Mouse (Mus musculus): ENCODE measurements around the gene Ndufs5. TPM values are rescaled to one million over a fixed set of nuclear protein-coding genes. Genes with fewer than 3 reads are reported as not detected.

Gene Ndufs5
- 100 to 1,000 TPM; 178 to 208 TPM for total RNA-seq (2021)
- long read RNA-seq, experiment 1, transcript Ndufs5-201 (3 exons, 525 nt) = major isoform, 41 of 45 reads
- long read RNA-seq, experiment 1, partial matches to known transcripts = 0 of 45 reads
- long read RNA-seq, experiment 1, other reads (novel, unspliced or antisense) = 3 of 45 reads
- long read RNA-seq, experiment 2, transcript Ndufs5-201 (3 exons, 525 nt) = major isoform, 100 of 113 reads
- long read RNA-seq, experiment 2, partial matches to known transcripts = 0 of 113 reads
- long read RNA-seq, experiment 2, other reads (novel, unspliced or antisense) = 8 of 113 reads

DNA sequence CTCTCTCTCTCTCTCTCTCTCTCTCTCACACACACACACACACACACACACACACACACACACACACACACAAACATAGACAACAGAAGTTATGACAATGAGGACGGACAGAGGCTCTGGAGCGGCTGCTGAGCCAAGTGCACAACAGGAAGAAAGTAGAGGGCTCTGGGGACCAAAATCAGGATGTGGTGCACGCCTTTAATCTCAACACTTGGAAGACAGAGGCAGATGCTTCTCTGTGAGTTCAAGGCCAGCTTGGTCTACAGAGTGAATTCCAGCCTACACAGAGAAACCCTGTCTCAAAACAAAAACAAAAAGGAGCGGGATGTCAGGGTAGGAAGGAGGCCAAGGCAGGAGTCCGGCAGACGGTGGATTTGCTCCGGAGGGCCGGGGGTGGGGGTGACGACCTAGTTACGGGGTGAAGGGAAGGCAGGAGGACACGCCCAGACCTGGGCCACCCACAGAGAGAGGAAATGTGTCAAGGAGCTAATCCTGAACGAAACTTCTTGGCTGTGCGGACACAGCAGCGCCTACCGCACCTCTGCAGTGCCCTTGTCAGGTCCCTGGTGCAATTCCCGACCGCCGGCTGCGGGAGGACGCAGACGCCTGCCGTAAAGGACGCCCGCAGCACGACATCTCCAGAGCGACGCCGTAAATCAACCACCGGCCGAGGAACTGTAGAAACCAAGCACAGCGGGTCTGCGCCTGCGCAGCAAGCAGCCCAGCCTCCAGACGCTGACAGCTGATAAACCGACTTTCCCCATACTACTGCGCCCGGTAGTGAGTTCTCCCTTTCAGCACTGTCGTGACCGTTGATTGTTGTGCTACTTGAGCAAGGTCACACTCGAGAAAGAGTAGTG is at the start of gene Ndufs5:
Ndufs5 (minus strand) TSS at position 629 of the 860 bp plus-strand sequence.
- peak; percentile 93 to 97 for DNase-seq (ENCODE audit: low spot score in 2 of 2)

- DNase-seq (ENCODE audit: low spot score in 2 of 2) = no peak
Observed at GRCm38 (mm10) chr4:123765071-123765470, 47.1 kb upstream of the Ndufs5 start.

- no peak for DNase-seq (ENCODE audit: low spot score in 2 of 2)
Observed at GRCm38 (mm10) chr4:123758306-123758705, 40.3 kb upstream of the Ndufs5 start.

GRCm38 (mm10) chr4:123750707-123751312 is 32.8 kb upstream of the Ndufs5 start:
- DNase-seq (ENCODE audit: low spot score in 2 of 2) = peak; percentile 25 to 61

DNA sequence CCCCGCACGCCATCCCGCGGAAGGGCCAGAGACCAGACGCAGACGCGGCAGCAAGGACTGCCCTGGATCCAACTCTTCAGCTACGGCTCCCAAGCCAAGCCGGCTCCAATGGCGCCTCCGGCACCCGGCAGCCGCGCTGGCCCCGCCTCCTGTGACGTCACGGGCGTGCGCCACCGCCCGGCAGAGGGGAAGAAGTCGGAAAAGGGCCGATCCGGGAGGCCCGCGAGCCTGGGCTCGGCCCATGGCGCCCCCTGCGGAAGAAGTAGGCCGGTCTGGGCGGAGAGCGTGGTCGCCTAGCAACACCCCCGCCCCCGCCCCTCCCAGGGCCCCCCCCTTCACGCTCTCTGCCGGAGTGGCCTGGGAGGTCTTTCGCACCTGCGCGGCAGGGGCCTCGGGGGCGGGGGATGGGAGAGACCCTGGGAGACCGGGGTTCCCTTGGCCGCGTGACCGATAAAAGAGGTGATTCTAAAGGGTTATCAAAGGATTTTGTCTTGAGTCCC is 32.2 kb upstream of the Ndufs5 start, which contains the start of gene Akirin1:
Akirin1 (minus strand) TSS at position 194 of the 500 bp plus-strand sequence.
- DNase-seq (ENCODE audit: low spot score in 2 of 2) = peak; percentile 96 to 98

GRCm38 (mm10) chr4:123749484-123750130 is 31.6 kb upstream of the Ndufs5 start:
- peak; percentile 21 to 29 for DNase-seq (ENCODE audit: low spot score in 2 of 2)

- no peak for DNase-seq (ENCODE audit: low spot score in 2 of 2)
Observed at GRCm38 (mm10) chr4:123748726-123749415, 30.9 kb upstream of the Ndufs5 start.

- DNase-seq (ENCODE audit: low spot score in 2 of 2) = no peak
Observed at GRCm38 (mm10) chr4:123745221-123745775, 27.3 kb upstream of the Ndufs5 start.

- no peak for DNase-seq (ENCODE audit: low spot score in 2 of 2)
Observed at GRCm38 (mm10) chr4:123742891-123743290, 24.9 kb upstream of the Ndufs5 start.

GRCm38 (mm10) chr4:123738708-123739107 is 20.7 kb upstream of the Ndufs5 start:
- no peak for DNase-seq (ENCODE audit: low spot score in 2 of 2)

DNA sequence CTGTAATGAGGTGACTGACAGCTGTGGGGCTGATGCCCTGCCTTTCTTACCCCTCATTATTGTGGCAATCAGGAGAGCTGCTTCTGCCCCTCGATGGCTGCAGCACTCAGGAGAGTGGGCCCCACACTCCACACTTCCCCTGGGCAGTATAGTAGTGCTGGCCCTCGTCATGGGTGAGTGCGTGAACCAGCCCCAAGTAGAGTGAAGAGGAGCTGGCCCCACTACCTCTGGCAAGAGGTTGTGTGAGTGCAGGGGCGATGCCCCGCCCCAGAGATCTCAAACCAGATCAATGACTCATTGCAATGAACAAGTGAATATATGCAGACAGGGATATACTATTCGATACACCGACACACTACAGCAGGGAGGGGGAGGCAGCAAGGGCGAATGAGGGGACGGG is 15.5 kb upstream of the Ndufs5 start:
- DNase-seq (ENCODE audit: low spot score in 2 of 2) = no peak

GRCm38 (mm10) chr4:123732921-123733320 is 14.9 kb upstream of the Ndufs5 start:
- no peak for DNase-seq (ENCODE audit: low spot score in 2 of 2)

DNA sequence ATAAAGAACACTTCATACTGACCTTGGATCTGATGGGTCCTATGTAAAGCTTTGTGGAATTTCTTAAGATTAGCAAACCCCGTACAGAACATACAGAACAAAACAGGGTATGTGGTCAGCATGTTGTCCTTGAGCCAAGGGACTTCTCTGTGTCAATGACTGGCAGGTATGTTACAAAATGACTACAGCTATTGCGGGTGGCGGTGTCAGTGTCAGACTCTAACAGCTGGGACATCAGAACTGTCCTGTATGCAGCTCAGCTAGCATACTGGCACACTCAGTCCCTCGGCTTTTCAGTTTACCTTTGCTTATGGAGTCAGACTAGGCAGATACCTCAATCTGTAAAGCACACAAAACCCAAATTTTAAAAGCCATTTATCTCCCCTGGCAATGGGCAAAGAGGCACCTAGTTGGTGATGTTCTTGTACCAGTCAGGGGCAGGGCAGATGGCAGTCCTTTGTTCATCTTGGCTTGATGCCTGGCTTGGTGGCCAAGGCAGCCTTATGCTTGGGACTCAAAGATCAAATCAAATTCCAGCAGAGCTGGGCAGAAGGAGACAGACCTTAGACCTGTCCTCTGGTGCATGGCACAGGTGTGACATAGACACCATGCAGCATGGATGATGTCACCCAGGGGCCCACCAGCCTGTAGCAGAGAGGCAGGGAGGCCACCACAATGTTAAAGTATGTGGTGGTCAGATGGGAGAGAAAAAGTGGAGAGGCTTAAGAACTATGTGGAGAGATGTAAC is 14.3 kb upstream of the Ndufs5 start:
- no peak for DNase-seq (ENCODE audit: low spot score in 2 of 2)

GRCm38 (mm10) chr4:123721761-123722160 is 3.8 kb upstream of the Ndufs5 start:
- no peak for DNase-seq (ENCODE audit: low spot score in 2 of 2)

GRCm38 (mm10) chr4:123718434-123718780 is 405 bp upstream of the Ndufs5 start:
- no peak for DNase-seq (ENCODE audit: low spot score in 2 of 2)

- no peak for DNase-seq (ENCODE audit: low spot score in 2 of 2)
Observed at GRCm38 (mm10) chr4:123712431-123712830, 5.6 kb downstream of the Ndufs5 start.

- DNase-seq (ENCODE audit: low spot score in 2 of 2) = no peak
Observed at GRCm38 (mm10) chr4:123707340-123707739, 10.7 kb downstream of the Ndufs5 start.

- no peak for DNase-seq (ENCODE audit: low spot score in 2 of 2)
Observed at GRCm38 (mm10) chr4:123705340-123705739, 12.7 kb downstream of the Ndufs5 start.

DNA sequence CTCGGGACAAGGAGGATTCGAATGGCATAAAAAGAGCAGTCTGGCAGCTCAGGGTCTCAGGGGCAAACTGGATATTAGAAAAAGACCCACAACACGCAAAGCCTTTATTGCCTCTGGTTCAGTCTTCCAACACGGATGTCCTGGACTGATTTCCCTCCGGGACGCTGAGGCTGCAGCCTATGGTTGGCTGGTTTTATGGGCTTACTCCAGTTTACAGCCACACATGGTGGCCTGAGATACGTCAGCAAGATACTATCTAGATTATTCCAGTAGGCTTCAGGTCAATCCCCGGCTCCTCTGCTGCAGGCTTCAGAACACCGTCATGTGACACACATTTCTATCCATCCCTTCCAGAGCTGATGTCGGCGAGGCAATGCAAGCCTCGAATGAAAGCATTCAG is 24.6 kb downstream of the Ndufs5 start:
- DNase-seq (ENCODE audit: low spot score in 2 of 2) = no peak

DNA sequence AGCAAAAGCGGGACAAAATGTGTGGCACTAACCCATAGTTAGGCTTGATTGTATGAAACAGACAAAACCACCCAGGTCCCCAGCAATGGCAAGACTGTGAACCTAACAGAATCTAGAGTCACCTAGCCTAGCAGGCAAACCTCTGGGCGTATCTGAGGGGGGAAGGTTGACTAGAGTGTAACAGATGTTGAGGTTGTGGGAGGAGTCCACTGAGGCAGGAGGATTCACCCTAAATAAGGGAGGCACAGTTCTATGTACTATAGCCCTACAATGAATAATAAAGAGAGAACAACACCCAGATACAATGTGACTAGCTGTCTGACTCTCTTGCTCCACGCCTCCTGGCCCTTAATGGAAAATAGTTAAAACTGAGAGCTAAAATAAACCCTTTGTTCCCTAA is 25.9 kb downstream of the Ndufs5 start:
- no peak for DNase-seq (ENCODE audit: low spot score in 2 of 2)

Data from layer of hippocampus, postnatal 14 days (tissue).